Mouse (Mus musculus) brain, embryonic 14.5 days (tissue): ENCODE data around the gene Ppp1r13b. TPM values are rescaled to one million over a fixed set of nuclear protein-coding genes. Genes with fewer than 3 reads are reported as not detected.

Source experiments
- DNase-seq: peaks from one replicate; pipeline ENCODE4 v3.0.0-alpha.2; 2011; ENCODE audit warnings: low read depth
- CTCF ChIP-seq: fragments of 200-500 bp; IDR thresholded peaks from 2 replicates; pipeline ENCODE4 v1.5.1; 2012; ENCODE audit warnings: inconsistent platforms, mild to moderate bottlenecking, moderate library complexity, borderline replicate concordance; ENCODE audit not compliant: insufficient read depth, insufficient read length; ENCODE audit errors: extremely low read depth
- POLR2A ChIP-seq: fragments of 200-500 bp; IDR thresholded peaks from 2 replicates; pipeline ENCODE4 v1.6.1; 2012; ENCODE audit warnings: mild to moderate bottlenecking, inconsistent platforms, borderline replicate concordance; ENCODE audit not compliant: poor library complexity, insufficient read depth, insufficient read length, severe bottlenecking; ENCODE audit errors: extremely low read depth
- polyA plus RNA-seq: library from polyadenylated mRNA; depleted of rRNA; stranded (reverse); fragments of >200 nt; gene quantifications from 2 replicates; pipeline ENCODE4 v1.2.3, GENCODE M21; 2012

Ppp1r13b gene
- polyA plus RNA-seq, 1 experiment, result 35.7 TPM

DNA sequence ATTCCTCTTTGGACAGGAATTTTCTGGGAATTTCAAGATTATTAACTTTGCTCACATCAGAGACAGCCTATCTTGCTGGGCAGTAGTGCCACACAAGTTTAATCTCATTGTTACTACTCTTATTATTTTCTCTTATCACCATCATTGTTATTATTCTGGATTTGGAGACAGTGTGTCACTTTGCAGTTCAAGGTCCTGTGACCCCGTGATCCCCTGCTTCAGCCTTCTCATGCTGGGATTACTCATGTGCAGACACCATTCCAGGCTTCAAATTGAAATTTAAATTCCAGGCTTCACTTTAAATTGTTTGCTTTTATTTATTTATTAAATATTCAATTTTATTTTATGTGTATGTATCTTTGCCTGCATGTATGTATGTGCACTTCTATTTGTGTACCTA lies 38.1 kb downstream of the Ppp1r13b start:
- TF ChIP-seq CTCF (no peak), POLR2A (no peak)
- DNase-seq, result no peak

DNA sequence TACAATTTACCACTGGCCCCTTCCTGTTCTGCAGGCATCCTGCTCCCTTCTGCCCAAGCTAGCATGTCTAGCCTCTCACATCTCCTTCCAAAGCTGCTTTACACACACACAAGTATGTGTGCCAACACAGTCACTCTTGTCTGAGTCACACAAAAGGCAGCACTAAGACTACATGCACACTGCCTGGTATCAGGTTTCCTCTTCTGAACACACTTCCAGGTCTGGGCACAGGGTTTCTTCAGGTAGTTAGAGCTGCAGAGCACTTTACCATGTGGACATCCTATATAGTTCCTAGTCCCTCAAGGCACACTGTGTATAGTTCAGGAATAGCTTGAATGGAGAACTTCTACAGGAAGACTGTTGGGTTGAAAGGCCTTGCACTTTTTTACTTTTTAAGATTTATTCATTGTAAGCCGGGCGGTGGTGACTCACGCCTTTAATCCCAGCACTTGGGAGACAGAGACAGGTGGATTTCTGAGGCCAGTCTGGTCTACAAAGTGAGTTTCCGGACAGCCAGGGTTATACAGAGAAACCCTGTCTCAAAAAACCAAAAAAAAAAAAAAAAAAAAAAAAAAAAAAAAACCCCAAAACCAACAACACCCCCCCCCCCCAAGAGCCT lies 43.6 kb downstream of the Ppp1r13b start:
- DNase-seq, result no peak

DNA sequence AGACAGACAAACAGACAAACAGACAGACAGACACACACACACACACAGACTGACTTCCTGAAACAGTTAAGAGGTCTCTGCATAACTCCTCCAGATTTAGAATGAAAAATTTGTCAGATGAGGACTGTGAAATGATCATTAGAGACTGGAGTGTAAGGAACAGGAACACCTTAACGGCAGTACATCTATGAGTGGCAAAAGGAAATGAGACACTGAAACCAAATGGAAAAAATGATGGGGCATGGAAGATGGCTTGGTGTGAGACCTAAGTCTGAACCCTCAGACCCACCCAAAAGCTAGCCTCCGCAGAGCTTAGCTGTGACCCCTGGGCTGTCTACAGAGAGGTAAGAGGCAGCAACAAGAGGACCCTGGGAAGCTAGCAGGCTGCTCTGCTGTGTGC lies 52.5 kb downstream of the Ppp1r13b start:
- DNase-seq, result no peak
- TF ChIP-seq POLR2A, result no peak
- TF ChIP-seq CTCF, result no peak

More for the DNA sequence above, 43.6 kb downstream of the Ppp1r13b start:
- TF ChIP-seq CTCF (no peak), POLR2A (no peak)

DNA sequence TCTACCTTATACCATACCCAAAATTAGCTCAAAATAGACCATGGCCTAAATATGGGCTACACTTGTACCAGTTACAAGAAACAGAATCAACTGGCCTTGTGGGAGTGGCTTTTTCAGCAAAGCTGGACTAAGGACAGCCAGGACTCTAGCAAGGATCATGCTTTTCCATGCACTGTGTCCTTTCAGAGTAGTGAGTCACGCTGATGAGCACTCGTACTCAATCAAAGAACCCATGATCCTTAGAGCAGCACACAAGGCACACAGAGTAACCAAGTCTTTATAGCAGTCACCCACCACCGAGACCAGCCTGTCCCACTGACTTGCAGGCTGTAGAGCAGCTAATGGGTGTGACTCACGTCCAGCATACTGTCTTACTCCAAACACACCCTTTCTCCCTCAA lies 54.4 kb downstream of the Ppp1r13b start:
- DNase-seq, result no peak
- TF ChIP-seq CTCF, result no peak
- TF ChIP-seq POLR2A, result no peak

DNA sequence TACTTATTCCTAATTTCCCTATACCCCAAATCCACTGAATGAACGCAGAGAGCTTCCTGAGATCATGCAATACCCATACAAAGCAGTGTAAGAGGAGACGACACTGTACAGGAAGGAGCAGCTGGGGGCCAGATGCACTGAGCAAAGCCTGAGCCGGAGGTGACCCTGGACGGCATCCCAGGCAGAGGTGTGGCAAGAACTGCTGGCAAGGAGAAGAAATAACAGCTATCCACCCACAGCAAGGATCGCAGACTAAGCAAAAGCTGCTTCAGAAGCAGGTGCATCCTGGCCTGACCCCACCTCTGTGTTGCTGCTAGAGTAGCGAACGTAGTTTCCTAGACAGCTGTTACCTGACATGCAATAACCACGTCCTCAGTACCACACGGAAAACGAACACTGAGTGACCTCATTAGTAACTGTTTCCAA lies 54.9 kb downstream of the Ppp1r13b start:
- TF ChIP-seq CTCF (no peak), POLR2A (no peak)
- no peak for DNase-seq

DNA sequence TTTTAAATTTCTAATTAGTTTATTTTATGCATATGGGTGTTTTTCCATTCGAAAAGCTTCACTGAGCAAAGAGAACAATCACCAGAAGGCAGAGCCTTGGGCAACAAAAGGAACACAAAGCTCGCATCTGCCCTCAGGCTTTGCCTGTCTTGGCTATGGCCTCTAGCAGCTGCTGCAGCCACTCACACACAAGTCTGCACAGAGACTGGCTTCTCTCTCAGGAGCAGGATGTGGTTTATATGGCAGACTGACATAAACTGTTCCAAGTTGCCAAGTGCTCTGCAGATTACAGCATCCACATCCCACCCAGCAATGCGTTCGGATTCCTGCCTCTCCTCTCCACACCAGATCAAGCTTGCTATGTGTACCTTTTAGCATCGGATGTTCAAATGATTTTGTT lies 56.2 kb downstream of the Ppp1r13b start:
- no peak for TF ChIP-seq CTCF
- DNase-seq, result peak; percentile 66

DNA sequence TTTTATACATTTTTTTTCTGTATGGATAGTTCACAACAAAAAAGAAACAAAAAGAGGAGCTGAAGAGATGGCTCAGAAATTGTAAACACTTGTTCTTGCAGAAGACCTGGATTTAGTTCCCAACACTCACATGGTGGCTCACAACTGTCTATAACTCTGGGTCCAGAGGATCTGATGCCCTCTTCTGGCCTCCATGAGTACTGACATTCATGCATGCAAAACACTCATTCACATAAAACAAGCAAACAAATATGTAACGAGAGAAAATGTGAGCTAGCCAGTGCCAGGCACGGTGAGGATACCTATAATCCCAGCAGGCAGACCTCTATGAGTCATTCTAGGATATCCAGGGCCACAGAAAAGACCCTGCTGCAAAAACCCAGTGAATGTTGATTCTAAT lies 56.7 kb downstream of the Ppp1r13b start:
- DNase-seq, result peak; percentile 12
- TF ChIP-seq CTCF (peak; percentile 22; the same call in 1 of the 2 replicates), POLR2A (no peak)

DNA sequence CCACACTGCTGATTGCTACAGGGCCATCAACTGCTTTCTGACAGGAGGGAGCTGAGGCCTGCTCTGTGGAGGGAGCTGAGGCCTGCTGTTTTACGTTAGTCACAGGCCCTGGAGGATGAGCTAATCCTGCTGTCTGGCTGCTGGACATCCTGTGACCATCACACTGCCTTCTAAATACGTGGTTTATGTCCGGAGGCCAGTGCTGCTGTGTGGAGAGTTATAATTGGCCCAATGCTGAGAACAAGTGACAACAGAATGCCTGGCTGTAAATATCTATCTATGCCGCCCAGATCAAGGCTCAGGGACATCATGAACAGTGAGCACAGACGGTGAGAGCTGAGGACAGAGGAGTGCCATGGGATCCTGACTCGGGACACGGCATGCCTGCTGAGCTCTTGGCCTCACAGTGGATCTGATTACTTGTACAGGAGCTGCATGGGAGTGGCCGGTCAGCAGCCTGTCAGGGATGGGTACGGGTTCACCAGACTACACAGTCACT lies 59.6 kb downstream of the Ppp1r13b start:
- TF ChIP-seq POLR2A, result no peak
- no peak for TF ChIP-seq CTCF
- peak; percentile 12 for DNase-seq

DNA sequence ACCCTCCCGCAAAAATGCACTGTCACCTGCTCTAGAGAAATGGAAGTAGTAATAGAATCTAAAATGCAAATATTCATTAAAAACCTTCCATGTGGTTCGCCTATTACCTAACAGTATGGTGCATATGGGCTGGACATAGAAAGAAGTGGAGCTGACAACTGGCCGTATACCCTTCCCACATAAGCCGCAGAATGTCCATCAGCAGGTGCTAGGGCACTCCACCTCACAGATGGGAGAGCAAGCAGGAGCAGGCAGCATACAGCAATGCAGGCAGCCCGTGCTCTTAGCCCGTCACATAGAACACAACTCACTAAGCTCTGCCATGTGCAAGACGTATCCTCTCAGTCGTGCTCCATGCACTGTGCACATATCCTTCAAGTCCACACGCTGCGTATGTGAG lies 61.1 kb downstream of the Ppp1r13b start:
- no peak for TF ChIP-seq POLR2A
- no peak for TF ChIP-seq CTCF
- no peak for DNase-seq

DNA sequence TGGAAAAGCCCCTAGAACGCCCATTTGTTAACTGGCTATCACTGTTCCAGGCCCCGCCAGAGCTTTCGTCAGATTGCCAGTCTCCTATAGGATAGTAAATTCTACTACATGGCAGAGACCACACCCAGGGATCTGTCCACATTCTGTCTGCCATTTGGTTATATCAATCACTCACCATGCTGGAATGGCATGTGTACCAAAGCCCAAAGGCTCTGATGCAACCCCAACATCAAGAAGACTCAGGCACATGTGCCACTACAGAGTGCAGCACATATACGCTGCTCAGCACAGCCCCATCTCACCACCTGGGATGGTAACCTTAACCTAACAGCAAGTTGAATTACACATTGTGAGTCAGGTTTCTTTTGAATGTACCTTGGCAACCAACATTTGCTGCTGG lies 62.0 kb downstream of the Ppp1r13b start:
- DNase-seq, result no peak
- TF ChIP-seq POLR2A, result no peak
- no peak for TF ChIP-seq CTCF

DNA sequence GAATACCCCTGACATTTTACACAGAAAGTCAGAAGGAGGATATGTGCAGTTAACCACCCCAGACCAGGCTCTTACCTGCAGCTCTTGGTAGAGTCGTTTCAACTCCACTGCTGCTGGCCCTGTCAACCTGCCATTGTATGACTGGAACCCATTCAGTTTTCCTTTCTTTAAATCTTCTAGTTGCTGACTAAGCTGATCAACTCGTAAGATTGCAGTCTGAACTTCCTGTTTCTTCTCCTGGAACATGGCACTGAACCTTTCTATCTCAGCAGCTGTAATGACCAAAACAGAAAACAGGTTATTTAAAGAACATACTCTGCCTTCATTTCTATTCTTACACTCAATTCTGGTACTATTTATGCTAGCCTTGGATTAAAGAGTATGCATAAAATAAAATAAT lies 64.4 kb downstream of the Ppp1r13b start:
- no peak for DNase-seq
- TF ChIP-seq POLR2A, result no peak
- no peak for TF ChIP-seq CTCF
